Mouse (Mus musculus) left cerebral cortex, adult 9 months (tissue): ENCODE data around the gene Secisbp2l.
A peak's percentile ranks its signal among the peaks of the same experiment; 100 is the strongest.

Experiments used
- DNase-seq, 2 experiments: peaks; one replicate each; pipeline ENCODE4 v3.0.0; 2022; ENCODE audit warnings: low spot score in 2 of 2

Secisbp2l gene

DNA sequence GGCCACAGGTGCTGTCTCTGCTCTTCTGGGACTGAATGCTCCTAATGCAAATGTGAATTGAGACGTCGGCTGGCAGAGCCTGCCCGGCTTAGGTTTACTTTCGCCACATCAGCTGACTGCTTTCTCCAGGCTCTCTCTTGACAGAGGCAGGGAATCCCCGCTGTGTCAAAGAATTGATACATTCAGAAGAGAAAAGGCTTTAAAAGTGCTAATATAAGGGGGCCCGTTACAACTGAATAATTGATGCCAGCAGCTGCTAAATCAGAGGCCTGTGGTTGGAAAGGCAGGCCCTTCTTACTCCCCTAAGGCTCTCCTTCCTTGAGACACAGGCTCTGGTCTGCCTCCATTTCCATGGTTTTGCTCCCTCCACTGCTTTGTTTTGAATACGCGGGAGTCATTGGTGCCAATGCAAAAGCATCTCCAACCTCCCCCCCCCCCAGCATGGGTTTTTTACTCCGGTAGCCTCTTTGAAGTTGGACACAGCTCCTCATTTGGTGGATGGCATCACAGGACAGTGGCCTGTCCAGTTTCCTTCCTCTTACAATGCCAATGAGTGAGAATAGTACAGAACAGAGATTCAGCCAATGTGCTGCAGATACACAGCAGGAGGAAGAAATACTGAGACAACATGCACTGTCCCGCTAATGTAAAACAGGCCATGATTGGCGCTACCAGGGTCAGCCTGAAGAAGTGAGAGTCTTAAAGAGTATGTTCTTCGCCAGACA lies 77.6 kb downstream of the Secisbp2l start:
- no peak for DNase-seq

DNA sequence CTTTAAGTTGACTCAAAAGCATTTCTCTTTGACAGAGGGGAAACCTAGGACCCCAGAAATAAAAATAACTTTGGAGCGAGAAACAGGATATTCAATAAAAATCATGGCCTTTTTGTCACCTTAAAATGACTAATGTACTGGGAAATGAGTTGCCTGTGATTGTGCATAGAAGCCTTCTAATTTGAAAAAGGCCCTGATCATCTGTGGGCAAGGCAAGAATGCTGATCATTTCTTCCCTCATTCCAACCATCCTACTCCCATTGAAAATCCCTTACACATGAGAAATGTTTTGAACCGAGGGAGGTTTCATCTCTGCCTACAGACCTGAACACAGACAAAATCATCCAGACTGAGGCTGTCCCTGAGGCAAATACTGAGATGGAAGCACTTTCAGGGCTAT lies 79.8 kb downstream of the Secisbp2l start:
- no peak for DNase-seq

DNA sequence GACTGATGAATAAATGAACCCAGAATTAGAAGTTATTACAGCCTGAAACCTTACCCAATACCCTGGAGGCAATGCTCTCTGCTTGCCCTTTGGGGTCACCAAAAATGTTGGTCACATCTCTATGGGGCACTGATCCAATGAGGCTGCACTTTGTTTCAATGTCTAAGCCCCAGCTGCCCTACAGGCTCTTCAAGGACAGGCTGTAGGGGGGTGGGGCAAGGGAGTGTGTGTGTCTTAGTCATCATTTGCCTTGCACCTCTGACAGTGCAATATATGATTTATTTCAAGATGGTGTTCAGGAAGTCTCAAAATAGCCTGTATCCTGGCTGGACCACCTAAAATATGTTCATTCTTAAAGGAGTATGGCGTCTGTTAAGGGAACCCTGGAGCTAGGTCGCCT lies 81.1 kb downstream of the Secisbp2l start:
- no peak for DNase-seq

DNA sequence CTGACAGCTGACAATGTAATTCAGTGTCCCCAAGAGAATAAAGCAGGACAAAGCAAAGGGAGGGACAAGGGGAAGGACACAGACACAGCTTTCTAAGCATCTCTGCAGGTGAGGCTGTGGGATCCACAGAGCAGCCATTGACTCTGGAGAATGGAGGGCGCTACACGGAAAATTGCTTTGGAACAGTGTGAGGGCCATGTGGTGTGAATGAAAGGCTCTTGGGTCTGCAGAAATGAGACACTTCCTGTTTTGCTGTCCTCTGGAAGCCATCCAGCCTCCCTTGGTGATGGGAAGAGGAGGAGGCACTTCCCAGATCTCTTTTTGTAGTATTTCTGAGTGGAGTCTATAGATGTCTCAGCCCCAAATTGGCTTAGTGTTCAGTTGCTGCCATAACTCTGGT lies 86.5 kb downstream of the Secisbp2l start:
- DNase-seq, result no peak

DNA sequence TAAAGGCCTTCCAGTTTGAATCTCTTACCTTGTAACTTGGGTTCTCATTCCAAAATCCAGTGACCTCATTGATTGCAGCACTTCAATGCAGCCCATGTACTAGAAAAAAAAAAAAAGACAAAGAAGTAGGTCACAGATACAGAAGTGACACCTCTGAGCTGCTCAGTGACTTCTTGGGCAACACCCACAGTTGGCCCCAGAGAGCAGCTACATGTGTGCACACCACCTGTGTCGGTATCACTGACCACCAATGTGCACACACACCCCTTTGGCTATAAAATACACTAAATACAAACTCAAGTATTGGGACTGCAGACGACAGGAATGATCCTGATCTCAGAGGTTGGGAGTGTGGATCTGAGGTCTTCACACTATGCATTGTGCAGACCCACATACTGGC lies 87.9 kb downstream of the Secisbp2l start:
- no peak for DNase-seq

DNA sequence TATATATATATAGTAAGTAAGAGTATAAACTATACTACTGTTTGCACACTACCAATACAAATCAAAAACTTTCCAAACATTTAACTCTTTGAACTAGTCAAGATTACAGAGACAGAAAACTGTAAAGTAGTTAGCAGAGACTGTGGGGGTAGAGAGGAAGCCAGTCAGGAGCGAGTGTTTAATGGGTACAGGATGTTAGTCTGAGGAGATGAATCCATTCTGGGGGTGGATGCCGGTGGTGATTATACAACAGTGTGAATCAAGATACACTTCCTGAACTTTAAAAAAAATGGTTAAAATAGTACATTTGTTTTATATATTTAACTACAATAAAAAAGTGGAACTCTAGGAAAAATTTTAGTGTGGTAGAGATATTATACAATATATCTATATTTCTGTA lies 90.7 kb downstream of the Secisbp2l start:
- DNase-seq, result peak in 1 of 2 experiments; percentile 35
